Mouse (Mus musculus) thymus, postnatal 0 days (tissue): ENCODE data around the gene Rps16. TPM values are rescaled to one million over a fixed set of nuclear protein-coding genes. Genes with fewer than 3 reads are reported as not detected.

Source experiments
- DNase-seq: peaks from one replicate; pipeline ENCODE4 v3.0.0-alpha.2; 2015; ENCODE audit warnings: low spot score
- polyA plus RNA-seq: library from polyadenylated mRNA; unstranded; fragments of >200 nt; fragmentation: Nextera tagmentation; extraction: Ambion mirVana; gene quantifications from 2 replicates; pipeline ENCODE4 v1.2.1, GENCODE M21; 2015

Gene Rps16
- polyA plus RNA-seq, 1 experiment from 2014 or later, result 1,689 TPM

GRCm38 (mm10) chr7:28347746-28348145 lies 2.7 kb upstream of the Rps16 start:
- DNase-seq, result no peak

- DNase-seq, result no peak
Observed at GRCm38 (mm10) chr7:28348601-28349000, 1.9 kb upstream of the Rps16 start.

GRCm38 (mm10) chr7:28351676-28352191 lies 1.3 kb downstream of the Rps16 start:
- no peak for DNase-seq

- no peak for DNase-seq
Observed at GRCm38 (mm10) chr7:28353267-28353666, 2.8 kb downstream of the Rps16 start.

- DNase-seq, result no peak
Observed at GRCm38 (mm10) chr7:28354113-28354581, 3.7 kb downstream of the Rps16 start.

- DNase-seq, result no peak
Observed at GRCm38 (mm10) chr7:28354596-28354995, 4.1 kb downstream of the Rps16 start.

- DNase-seq, result peak; percentile 69
Observed at GRCm38 (mm10) chr7:28355221-28355620, 4.8 kb downstream of the Rps16 start.

- no peak for DNase-seq
Observed at GRCm38 (mm10) chr7:28356981-28357380, 6.5 kb downstream of the Rps16 start.

GRCm38 (mm10) chr7:28357984-28358383 lies 7.5 kb downstream of the Rps16 start:
- DNase-seq, result no peak

- DNase-seq, result no peak
Observed at GRCm38 (mm10) chr7:28358431-28358830, 8.0 kb downstream of the Rps16 start.

GRCm38 (mm10) chr7:28359854-28360253 lies 9.4 kb downstream of the Rps16 start:
- no peak for DNase-seq

- DNase-seq, result no peak
Observed at GRCm38 (mm10) chr7:28360291-28360690, 9.8 kb downstream of the Rps16 start.

GRCm38 (mm10) chr7:28361647-28362341 lies 11.3 kb downstream of the Rps16 start:
- DNase-seq, result no peak

GRCm38 (mm10) chr7:28362441-28363060 lies 12.1 kb downstream of the Rps16 start:
- no peak for DNase-seq

GRCm38 (mm10) chr7:28367663-28368275 lies 17.3 kb downstream of the Rps16 start:
- no peak for DNase-seq

GRCm38 (mm10) chr7:28368276-28368920 lies 17.9 kb downstream of the Rps16 start:
- DNase-seq, result no peak

- DNase-seq, result no peak
Observed at GRCm38 (mm10) chr7:28370051-28370450, 19.6 kb downstream of the Rps16 start.

- no peak for DNase-seq
Observed at GRCm38 (mm10) chr7:28370977-28371513, 20.6 kb downstream of the Rps16 start.

- DNase-seq, result peak; percentile 63
Observed at GRCm38 (mm10) chr7:28371514-28371989, 21.1 kb downstream of the Rps16 start.

- DNase-seq, result peak; percentile 99
Observed at GRCm38 (mm10) chr7:28372251-28373108, 22.0 kb downstream of the Rps16 start, which contains the start of gene Plekhg2. Plekhg2 (minus strand) TSS chr7:28372599.
